Mouse (Mus musculus) limb, embryonic 14.5 days (tissue): ENCODE results near the gene Mitf. TPM values are rescaled to one million over a fixed set of nuclear protein-coding genes. Genes with fewer than 3 reads are reported as not detected.

ENCODE experiments used
- ATAC-seq: fragments of 200-750 bp; cut with Nextera tagmentation; 2 replicates; pipeline ENCODE4 v1.8.0; 2017; ENCODE audit warnings: low read depth, moderate number of reproducible peaks, moderate TSS enrichment; ENCODE audit not compliant: low FRiP score
- DNase-seq: peaks from one replicate; pipeline ENCODE4 v3.0.0-alpha.2; 2015; ENCODE audit warnings: low spot score
- H3K27ac ChIP-seq: fragments of 300-500 bp; sonication (generic); replicated peaks from 2 replicates; pipeline ENCODE4 v1.5.1; 2014; ENCODE audit warnings: low read depth, mild to moderate bottlenecking, low read length, moderate library complexity, mixed read lengths
- H3K27me3 ChIP-seq: fragments of 300-500 bp; sonication (generic); 2 replicates; pipeline ENCODE4 v1.6.1; 2014; ENCODE audit warnings: low read length, mixed read lengths; ENCODE audit not compliant: control insufficient read depth, insufficient read depth
- H3K36me3 ChIP-seq: fragments of 300-500 bp; sonication (generic); 2 replicates; pipeline ENCODE4 v1.6.1; 2014; ENCODE audit warnings: mild to moderate bottlenecking, low read length, moderate library complexity, mixed read lengths; ENCODE audit not compliant: control insufficient read depth, insufficient read depth
- H3K4me1 ChIP-seq: fragments of 300-500 bp; sonication (generic); 2 replicates; pipeline ENCODE4 v1.6.1; 2014; ENCODE audit warnings: antibody characterized with exemption, low read length, mixed read lengths; ENCODE audit not compliant: control insufficient read depth, insufficient read depth
- H3K4me2 ChIP-seq: fragments of 300-500 bp; sonication (generic); replicated peaks from 2 replicates; pipeline ENCODE4 v1.6.1; 2014; ENCODE audit warnings: low read depth, mild to moderate bottlenecking, low read length, moderate library complexity; ENCODE audit not compliant: severe bottlenecking
- H3K4me3 ChIP-seq: fragments of 300-500 bp; sonication (generic); replicated peaks from 2 replicates; pipeline ENCODE4 v1.5.1; 2014; ENCODE audit warnings: low read length
- H3K9ac ChIP-seq: fragments of 300-500 bp; sonication (generic); 2 replicates; pipeline ENCODE4 v1.6.1; 2014; ENCODE audit warnings: mild to moderate bottlenecking, low read depth, low read length, moderate library complexity; ENCODE audit not compliant: severe bottlenecking
- H3K9me3 ChIP-seq: fragments of 300-500 bp; sonication (generic); 2 replicates; pipeline ENCODE4 v1.6.1; 2016; ENCODE audit warnings: low read length; ENCODE audit not compliant: control insufficient read depth
- POLR2A ChIP-seq: fragments of 200-500 bp; IDR thresholded peaks from 2 replicates; pipeline ENCODE4 v1.8.0; 2012; ENCODE audit warnings: inconsistent platforms, mild to moderate bottlenecking, moderate library complexity, borderline replicate concordance; ENCODE audit not compliant: insufficient read depth, insufficient read length; ENCODE audit errors: extremely low read depth
- WGBS: fragments of 180-500 bp; shearing (Covaris S2); extraction: QIAGEN DNeasy Blood & Tissue Kit; methylation state at CpG from one replicate; pipeline ENCODE4 v1.1.7; 2014; 5-methylcytosine and 5-hydroxymethylcytosine counted together
- polyA plus RNA-seq, 2 experiments: library from polyadenylated mRNA; depleted of rRNA in 1 of 2; stranded (reverse) in 1 of 2; unstranded in 1 of 2; fragments of >200 nt; fragmentation: Nextera tagmentation in 1 of 2; extraction: Ambion mirVana in 1 of 2; gene quantifications; 2 replicates each; pipeline versions ENCODE4 v1.2.1 to v1.2.3; 2012 to 2014

Gene Mitf
- polyA plus RNA-seq, 2 experiments = 2.9 to 3.6 TPM

GRCm38 (mm10) chr6:97884971-97885370, 78.1 kb downstream of the Mitf start:
- no peak for TF ChIP-seq POLR2A
- WGBS = 73% methylated on average over 4 of the region's 4 CpGs
- H3K27ac ChIP-seq = no peak overlapping the region
- no peak overlapping the region for H3K4me2 ChIP-seq
- no peak overlapping the region for H3K4me3 ChIP-seq
- ATAC-seq = no peak
- no peaks in the 10 kb centered on the region for H3K9me3 ChIP-seq
- DNase-seq = no peak
- no peaks in the 10 kb centered on the region for H3K4me1 ChIP-seq
- H3K36me3 ChIP-seq = no peaks in the 10 kb centered on the region
- no peaks in the 10 kb centered on the region for H3K27me3 ChIP-seq
- no peak overlapping the region for H3K9ac ChIP-seq

- no peaks in the 10 kb centered on the region for H3K36me3 ChIP-seq
- H3K4me3 ChIP-seq = no peak overlapping the region
- DNase-seq = no peak
- no peak overlapping the region for H3K27ac ChIP-seq
- no peaks in the 10 kb centered on the region for H3K27me3 ChIP-seq
- no peaks in the 10 kb centered on the region for H3K9me3 ChIP-seq
- no peak overlapping the region for H3K4me2 ChIP-seq
- H3K9ac ChIP-seq = no peak overlapping the region
- H3K4me1 ChIP-seq = no peaks in the 10 kb centered on the region
- 64% methylated on average over 3 of the region's 3 CpGs for WGBS
- TF ChIP-seq POLR2A = no peak
- ATAC-seq = no peak
Measured at GRCm38 (mm10) chr6:97885606-97886005, 78.8 kb downstream of the Mitf start.

- Histone ChIP-seq H3K36me3 (no peaks in the 10 kb centered on the region), H3K27ac (no peak overlapping the region), H3K4me3 (no peak overlapping the region), H3K27me3 (no peaks in the 10 kb centered on the region), H3K4me1 (no peaks in the 10 kb centered on the region), H3K9ac (no peak overlapping the region), H3K4me2 (no peak overlapping the region), H3K9me3 (no peaks in the 10 kb centered on the region)
- no peak for TF ChIP-seq POLR2A
- ATAC-seq (no peak), DNase-seq (no peak)
- 88% methylated on average over 4 of the region's 4 CpGs for WGBS
Measured at GRCm38 (mm10) chr6:97887893-97888292, 81.0 kb downstream of the Mitf start.

- Histone ChIP-seq H3K27ac (no peak overlapping the region), H3K36me3 (no peaks in the 10 kb centered on the region), H3K27me3 (no peaks in the 10 kb centered on the region), H3K9ac (no peak overlapping the region), H3K4me2 (no peak overlapping the region), H3K4me1 (peaks cover 3% of the 10 kb centered on the region; the same call in 1 of the 2 replicates), H3K9me3 (no peaks in the 10 kb centered on the region), H3K4me3 (no peak overlapping the region)
- WGBS = 23% methylated on average over 3 of the region's 3 CpGs
- DNase-seq (no peak), ATAC-seq (no peak)
- no peak for TF ChIP-seq POLR2A
Measured at GRCm38 (mm10) chr6:97888596-97888995, 81.7 kb downstream of the Mitf start.

- Histone ChIP-seq H3K4me3 (no peak overlapping the region), H3K9ac (no peak overlapping the region), H3K27ac (no peak overlapping the region), H3K36me3 (no peaks in the 10 kb centered on the region), H3K27me3 (no peaks in the 10 kb centered on the region), H3K9me3 (no peaks in the 10 kb centered on the region), H3K4me1 (peaks cover 8% of the 10 kb centered on the region), H3K4me2 (no peak overlapping the region)
- TF ChIP-seq POLR2A = no peak
- DNase-seq (no peak), ATAC-seq (no peak)
- WGBS = 38% methylated on average over 5 of the region's 5 CpGs
Measured at GRCm38 (mm10) chr6:97893546-97893945, 86.7 kb downstream of the Mitf start.

GRCm38 (mm10) chr6:97897191-97897590, 90.3 kb downstream of the Mitf start:
- H3K4me1 ChIP-seq = peaks cover 8% of the 10 kb centered on the region
- H3K27ac ChIP-seq = no peak overlapping the region
- H3K9me3 ChIP-seq = no peaks in the 10 kb centered on the region
- DNase-seq (no peak), ATAC-seq (no peak)
- TF ChIP-seq POLR2A = no peak
- H3K27me3 ChIP-seq = no peaks in the 10 kb centered on the region
- no peak overlapping the region for H3K9ac ChIP-seq
- 78% methylated on average over 6 of the region's 6 CpGs for WGBS
- H3K36me3 ChIP-seq = no peaks in the 10 kb centered on the region
- no peak overlapping the region for H3K4me2 ChIP-seq
- H3K4me3 ChIP-seq = no peak overlapping the region
